Mouse (Mus musculus): ENCODE results near the gene Wasf3.

DNA sequence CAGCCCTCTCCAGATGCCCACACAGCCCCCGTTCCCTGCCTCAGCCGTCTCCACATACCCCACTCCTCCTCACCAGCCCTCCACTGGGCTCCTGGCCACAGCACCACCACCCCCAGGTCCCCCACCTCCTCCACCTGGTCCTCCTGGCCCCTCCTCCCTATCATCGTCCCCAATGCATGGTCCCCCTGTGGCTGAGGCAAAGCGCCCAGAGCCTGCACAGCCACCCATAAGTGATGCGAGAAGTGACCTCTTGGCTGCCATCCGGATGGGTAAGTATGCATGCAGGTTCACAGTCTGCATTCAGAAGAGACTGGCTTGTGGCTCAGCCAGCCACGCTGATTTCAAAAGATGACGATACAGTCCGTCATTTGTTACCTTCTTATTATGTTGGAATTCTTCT, 83.5 kb downstream of the Wasf3 start:
- TF ChIP-seq POLR2A (IDR thresholded peaks at IDR 0.05; ENCODE audit: control insufficient read depth, low read depth, low read length) (no peak), CTCF (IDR thresholded peaks at IDR 0.05; ENCODE audit: control insufficient read depth, insufficient read depth, insufficient replicate concordance, low read depth, low read length) (no peak)
